Mouse (Mus musculus) cortical plate, adult 2 months (tissue): ENCODE results near the gene Rnpepl1.

Source experiments
- CTCF ChIP-seq: fragments of 200-500 bp; IDR thresholded peaks from 2 replicates; pipeline ENCODE4 v1.5.1; 2011; ENCODE audit warnings: mild to moderate bottlenecking, control low read depth, low read length; ENCODE audit not compliant: insufficient read depth; ENCODE audit errors: extremely low read depth
- POLR2A ChIP-seq: fragments of 200-500 bp; IDR thresholded peaks from 2 replicates; pipeline ENCODE4 v1.6.1; 2011; ENCODE audit warnings: mild to moderate bottlenecking, low read length, control low read depth; ENCODE audit not compliant: insufficient read depth; ENCODE audit errors: extremely low read depth

DNA sequence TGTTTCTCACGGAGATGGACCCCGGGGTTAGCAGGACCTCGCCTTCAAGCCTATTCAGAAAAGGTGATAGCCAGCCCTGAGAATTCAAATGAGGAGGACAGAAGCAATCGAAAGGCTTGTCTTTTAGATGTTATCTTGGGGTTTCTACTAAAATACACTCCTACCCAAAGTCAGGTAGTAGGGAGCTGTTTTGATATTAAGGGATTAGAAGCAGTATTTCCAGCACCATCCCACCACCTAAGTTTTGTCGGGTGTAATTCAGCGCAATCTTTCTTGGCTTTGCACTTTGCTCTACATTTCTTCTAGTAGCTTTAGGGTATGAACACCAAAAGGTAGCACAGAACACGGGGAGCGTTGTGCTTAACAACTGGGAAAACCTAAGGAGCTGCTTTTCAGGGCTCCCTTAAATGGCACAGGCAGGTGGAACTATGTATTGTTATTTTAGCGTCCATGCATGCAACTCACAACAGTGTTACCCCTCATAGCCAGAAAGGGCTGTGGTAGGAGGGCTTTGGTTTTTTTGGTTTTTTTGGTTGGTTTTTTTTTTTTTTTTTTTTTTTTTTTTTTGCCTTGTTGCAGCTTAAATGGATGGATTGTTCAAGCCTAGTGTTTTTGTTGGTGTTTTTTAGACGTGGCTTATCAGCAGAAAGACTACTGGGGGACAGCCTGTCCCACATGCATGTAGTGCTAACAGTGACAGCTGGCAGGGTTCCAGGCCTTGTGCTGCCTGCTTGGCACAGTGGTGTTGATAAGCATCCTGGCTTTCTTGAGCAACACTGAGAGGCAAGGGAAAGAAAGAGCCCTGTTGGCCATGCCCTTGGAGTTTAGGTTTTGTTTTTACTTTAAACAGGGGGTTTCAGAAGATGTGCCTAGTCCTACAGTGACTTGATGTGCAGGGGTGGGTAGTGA lies 24.7 kb downstream of the Rnpepl1 start:
- TF ChIP-seq CTCF (no peak), POLR2A (no peak)
